In the genomic region with DNA sequence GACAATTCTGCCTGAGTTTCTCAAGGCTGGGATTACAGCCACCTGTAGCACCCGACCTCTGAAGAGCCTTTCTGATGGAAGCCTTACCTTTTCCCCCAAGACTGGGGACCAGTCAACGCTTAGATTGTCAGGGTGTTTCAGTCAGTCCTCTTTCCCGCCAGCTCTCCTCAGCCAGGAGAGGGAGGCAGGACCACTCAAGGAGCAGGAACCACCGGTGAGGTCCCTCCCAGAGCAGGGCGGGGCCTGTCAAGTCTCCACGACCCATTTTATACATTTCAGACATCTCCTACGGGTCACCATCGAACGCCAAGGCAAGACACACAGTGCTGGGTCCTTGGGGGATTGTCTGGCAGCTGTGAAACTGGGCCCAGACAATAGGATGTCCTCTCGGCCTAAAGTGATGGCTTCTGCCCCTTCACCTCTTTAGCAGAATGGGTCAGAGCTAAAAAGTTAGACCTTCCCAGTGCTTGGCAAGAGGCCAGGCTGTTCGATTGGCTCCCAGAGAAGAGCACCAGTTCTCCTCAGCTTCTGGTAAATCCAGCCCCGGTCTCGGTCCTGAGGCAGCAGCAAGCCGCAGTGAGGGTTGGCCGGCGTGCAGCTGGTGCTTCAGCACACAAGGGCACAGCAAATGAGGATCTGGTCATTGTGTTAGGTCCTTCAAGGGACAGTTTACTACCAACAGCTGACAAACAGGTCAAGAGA, we compare ENCODE assay signal across 11 mouse cellular contexts. TPM values are rescaled to one million over a fixed set of nuclear protein-coding genes. Genes with fewer than 3 reads are reported as not detected.
DNase-seq lines count a peak whose midpoint lies in the region; ATAC-seq and TF ChIP-seq lines count a peak whose summit lies in the region.
"Had no signal": no experiment of that assay in that cellular context is flagged by ENCODE, and none has a peak within 500 bp of the region (broad histone marks: within the 10 kb centered on the region; RNA-seq: fewer than 3 reads in every experiment).

No protein-coding gene starts in this region.

- no peaks in the 10 kb centered on the region for H3K36me3 ChIP-seq in midbrain, embryonic 11.5 days (ENCODE audit: control insufficient read depth, insufficient read depth, low read length)
- H3K36me3 ChIP-seq in midbrain, embryonic 15.5 days (replicated peaks): no peaks in the 10 kb centered on the region

- WGBS in midbrain, embryonic 11.5 days: 73% methylated on average over 16 of the region's 16 CpGs
- 70% methylated on average over 16 of the region's 16 CpGs for WGBS in midbrain, embryonic 15.5 days

- TF ChIP-seq CTCF in bone marrow macrophage, adult 2 months (IDR thresholded peaks at IDR 0.05; ENCODE audit: low read depth, low read length): no peak

- H3K4me3 ChIP-seq in midbrain, embryonic 11.5 days (ENCODE audit: low read depth, low read length): no peak overlapping the region
- H3K4me3 ChIP-seq in midbrain, embryonic 15.5 days: no peak overlapping the region
- H3K4me3 ChIP-seq in bone marrow macrophage, adult 2 months (ENCODE audit: insufficient read depth, low read length): no peak overlapping the region

- no peak overlapping the region for H3K27ac ChIP-seq in midbrain, embryonic 11.5 days (ENCODE audit: low read depth, low read length)
- no peak overlapping the region for H3K27ac ChIP-seq in midbrain, embryonic 15.5 days
- peak overlapping the region; percentile 10; the same call in 1 of the 2 replicates for H3K27ac ChIP-seq in bone marrow macrophage, adult 2 months (ENCODE audit: insufficient read depth, low read depth, low read length)

- no peak for ATAC-seq in midbrain, embryonic 11.5 days (ENCODE audit: low FRiP score)
- ATAC-seq in midbrain, embryonic 15.5 days (replicated peaks): no peak
- ATAC-seq: forebrain, embryonic 14.5 days; midbrain, embryonic 16.5 days had no signal

- no peaks in the 10 kb centered on the region for H3K27me3 ChIP-seq in midbrain, embryonic 11.5 days (ENCODE audit: control insufficient read depth, insufficient read depth, low read length)
- H3K27me3 ChIP-seq in midbrain, embryonic 15.5 days (replicated peaks): no peaks in the 10 kb centered on the region

- no peak overlapping the region for H3K9ac ChIP-seq in midbrain, embryonic 11.5 days (ENCODE audit: low read length)
- H3K9ac ChIP-seq in midbrain, embryonic 15.5 days: no peak overlapping the region

- TF ChIP-seq POLR2A in bone marrow macrophage, adult 2 months (IDR thresholded peaks at IDR 0.05; ENCODE audit: borderline replicate concordance, low read depth, low read length): no peak

- peak; percentile 82 for DNase-seq in midbrain, embryonic 11.5 days (ENCODE audit: low spot score, missing footprints)
- DNase-seq in heart, postnatal 36 days: peak; percentile 49 to 59
- DNase-seq in spleen, adult 18-20 months: peak; percentile 34 to 40
- no peak for DNase-seq in frontal cortex, postnatal 36 days (ENCODE audit: low spot score in 2 of 2)
- no peak for DNase-seq in urinary bladder, adult 18-20 months (ENCODE audit: low spot score in 2 of 2)
- DNase-seq: right cerebral cortex, adult 18-20 months had no signal

- intact Hi-C loops in heart, postnatal 36 days (cut with DNase I): no loop called here

- no peak overlapping the region for H3K4me2 ChIP-seq in midbrain, embryonic 11.5 days
- no peak overlapping the region for H3K4me2 ChIP-seq in midbrain, embryonic 15.5 days

- no peaks in the 10 kb centered on the region for H3K9me3 ChIP-seq in midbrain, embryonic 11.5 days (ENCODE audit: control insufficient read depth, low read length)
- H3K9me3 ChIP-seq in midbrain, embryonic 15.5 days: no peaks in the 10 kb centered on the region

- H3K4me1 ChIP-seq in midbrain, embryonic 11.5 days (ENCODE audit: control insufficient read depth, insufficient read depth, low read length): 0 out of 2 replicates have a peak, but pooled peaks cover 2% of the 10 kb centered on the region
- peaks cover 10% of the 10 kb centered on the region for H3K4me1 ChIP-seq in midbrain, embryonic 15.5 days
- H3K4me1 ChIP-seq in bone marrow macrophage, adult 2 months (ENCODE audit: control insufficient read depth, insufficient read depth, low read length): peaks cover 61% of the 10 kb centered on the region

RNA-seq across cellular contexts. Expression of gene Ucp2, which starts 7.3 kb away (rescaled TPM):
- 67.0 and 80.4 TPM in 2 replicates for polyA plus RNA-seq in midbrain, embryonic 11.5 days (2014; fragmentation: Nextera tagmentation; extraction: Ambion mirVana)
- 57.2 and 61.6 TPM in 2 replicates for polyA plus RNA-seq in midbrain, embryonic 15.5 days (2015; fragmentation: Nextera tagmentation; extraction: Ambion mirVana)
- polyA plus RNA-seq in bone marrow macrophage, adult 2 months (2012; ENCODE audit: insufficient read depth, insufficient read length, missing spikeins): 1,592 and 1,654 TPM in 2 replicates
- total RNA-seq in heart, postnatal 36 days (2021): 100 to 1,000 TPM; 331 to 414 TPM

RNA-seq across cellular contexts. Expression of gene Dnajb13, which starts 14.3 kb away (rescaled TPM):
- 0.33 and 0.52 TPM in 2 replicates for polyA plus RNA-seq in midbrain, embryonic 11.5 days (2014; fragmentation: Nextera tagmentation; extraction: Ambion mirVana)
- 3.7 and 4.9 TPM in 2 replicates for polyA plus RNA-seq in midbrain, embryonic 15.5 days (2015; fragmentation: Nextera tagmentation; extraction: Ambion mirVana)
- polyA plus RNA-seq in bone marrow macrophage, adult 2 months (2012; ENCODE audit: insufficient read depth, insufficient read length, missing spikeins): 0.63 and 1.5 TPM in 2 replicates
- not detected for total RNA-seq in heart, postnatal 36 days (2021)

RNA-seq across cellular contexts. Expression of gene Ucp3, which starts 27.6 kb away (rescaled TPM):
- not detected in 2 replicates for polyA plus RNA-seq in midbrain, embryonic 11.5 days (2014; fragmentation: Nextera tagmentation; extraction: Ambion mirVana)
- polyA plus RNA-seq in midbrain, embryonic 15.5 days (2015; fragmentation: Nextera tagmentation; extraction: Ambion mirVana): not detected in 2 replicates
- not detected in 2 replicates for polyA plus RNA-seq in bone marrow macrophage, adult 2 months (2012; ENCODE audit: insufficient read depth, insufficient read length, missing spikeins)
- 100 to 1,000 TPM in 1 of 2 experiments, 10 to 100 TPM in 1; 72.3 to 103 TPM for total RNA-seq in heart, postnatal 36 days (2021)
- polyA plus RNA-seq: forebrain, embryonic 14.5 days; hindbrain, embryonic 11.5 days; midbrain, embryonic 16.5 days had no signal

RNA-seq across cellular contexts. Expression of gene Coa4, which starts 36.4 kb away (rescaled TPM):
- 15.7 and 22.8 TPM in 2 replicates for polyA plus RNA-seq in midbrain, embryonic 11.5 days (2014; fragmentation: Nextera tagmentation; extraction: Ambion mirVana)
- polyA plus RNA-seq in midbrain, embryonic 15.5 days (2015; fragmentation: Nextera tagmentation; extraction: Ambion mirVana): 15.5 and 17.7 TPM in 2 replicates
- 25.9 and 29.7 TPM in 2 replicates for polyA plus RNA-seq in bone marrow macrophage, adult 2 months (2012; ENCODE audit: insufficient read depth, insufficient read length, missing spikeins)
- total RNA-seq in heart, postnatal 36 days (2021): 10 to 100 TPM; 17.1 to 17.4 TPM

Comparison
In these comparisons a context has a peak if more than half of its experiments do, and no peak if none do; other contexts are left out.
1. DNase-seq: peak in midbrain, embryonic 11.5 days (single experiment), heart, postnatal 36 days (2 of 2) and spleen, adult 18-20 months (2 of 2); none in frontal cortex, postnatal 36 days (0 of 2) and urinary bladder, adult 18-20 months (0 of 2).
2. RNA of gene Ucp2, which starts 7.3 kb away (polyA plus RNA-seq): 1,592 to 1,654 TPM in bone marrow macrophage, adult 2 months; 67.0 to 80.4 TPM in midbrain, embryonic 11.5 days and 57.2 to 61.6 TPM in midbrain, embryonic 15.5 days; every median in the first group is over 10 times any median in the second.